Mouse (Mus musculus) Patski (cell line): ENCODE results near the gene Ebi3. TPM values are rescaled to one million over a fixed set of nuclear protein-coding genes. Genes with fewer than 3 reads are reported as not detected.

Experiments
- ATAC-seq: fragments of 100-300 bp; one replicate; pipeline ENCODE4 v1.8.0; 2021
- CTCF ChIA-PET: fragments of 350-600 bp; sonication (Branson Sonifier 250); formaldehyde crosslinking; loops from one replicate; lab custom pipeline; 2022; ENCODE audit warnings: inconsistent platforms; lab: Charles Lee
- POLR2A ChIA-PET: fragments of 350-600 bp; sonication (Branson Sonifier 250); formaldehyde crosslinking; loops from one replicate; lab custom pipeline; 2022; ENCODE audit warnings: antibody characterized with exemption, inconsistent platforms; lab: Charles Lee
- DNase-seq: peaks from one replicate; pipeline ENCODE4 v3.0.0-alpha.2; 2011; ENCODE audit warnings: low read depth, low spot score
- H3K27me3 ChIP-seq: fragments of 371-371 bp; one replicate; pipeline ENCODE4 v1.5.1; 2021
- CTCF ChIP-seq: fragments of 100-300 bp; IDR thresholded peaks from one replicate; pipeline ENCODE4 v1.5.1; 2021
- in situ Hi-C: fragments of 300-500 bp; cut with MboI; formaldehyde crosslinking; loops from 3 replicates; pipeline ENCODE4 v1.11.1; 2018; ENCODE audit warnings: low pct_unique_long_range_greater_than_20kb, mixed read lengths
- polyA plus RNA-seq: library from polyadenylated mRNA; unstranded; gene quantifications from one replicate; pipeline ENCODE4 v1.2.3, GENCODE M21; 2021

The Ebi3 gene
- polyA plus RNA-seq, 1 experiment from 2014 or later = not detected

DNA sequence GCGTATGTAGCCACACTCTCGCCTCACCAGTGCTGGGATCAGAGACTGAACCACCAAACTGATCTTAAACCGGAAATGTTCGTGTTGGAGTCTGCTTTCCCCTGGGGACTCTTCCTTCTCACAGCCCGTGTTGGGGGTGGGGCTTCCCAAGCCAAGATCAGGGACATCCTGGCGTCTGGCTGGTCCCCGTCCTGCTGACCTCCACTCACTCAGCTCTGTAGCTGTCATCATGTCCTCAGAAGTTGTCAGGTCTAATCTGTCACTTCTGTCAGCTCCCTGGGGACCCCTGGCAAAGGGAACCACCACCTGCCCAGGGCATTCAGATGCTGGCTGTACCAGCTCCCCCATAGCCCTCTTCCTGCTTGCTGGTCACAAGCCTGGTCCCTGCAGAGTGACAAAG lies 15.8 kb downstream of the Ebi3 start:
- ChIA-PET POLR2A (no interaction called here), CTCF (interaction anchor here (0.6 kb wide), 1 partner anchor 1284 kb away, joined by 3 read pairs; no protein-coding TSS in a partner anchor)
- ATAC-seq (no peak), DNase-seq (no peak)
- in situ Hi-C loops = loop anchor here (10.0 kb wide), 1 partner anchor 47 kb away; no protein-coding TSS in a partner anchor
- no peak for TF ChIP-seq CTCF
- no peaks in the 10 kb centered on the region for H3K27me3 ChIP-seq

DNA sequence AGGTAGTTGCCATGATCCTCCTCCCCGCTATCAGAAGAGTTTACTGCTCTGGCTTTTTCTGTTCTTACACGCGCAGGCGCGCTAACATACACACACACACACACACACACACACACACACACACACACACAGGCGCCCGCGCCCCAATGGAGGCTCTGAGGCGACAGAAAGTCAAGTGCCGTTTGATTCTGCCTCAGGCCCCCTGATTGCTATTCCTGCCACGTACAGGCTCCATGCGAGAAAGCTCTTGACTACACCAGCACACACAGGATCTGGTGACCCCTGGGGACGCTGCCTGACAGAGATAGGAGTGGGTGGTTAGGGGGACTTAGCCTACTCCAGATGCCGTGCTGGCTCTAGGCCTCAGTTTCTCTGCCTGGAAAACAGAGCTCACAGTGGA lies 17.1 kb downstream of the Ebi3 start:
- TF ChIP-seq CTCF = no peak
- CTCF ChIA-PET = no interaction called here
- no peak for ATAC-seq
- POLR2A ChIA-PET = no interaction called here
- no peaks in the 10 kb centered on the region for H3K27me3 ChIP-seq
- DNase-seq = no peak
- in situ Hi-C loops = loop anchor here (10.0 kb wide), 1 partner anchor 45 kb away; no protein-coding TSS in a partner anchor

DNA sequence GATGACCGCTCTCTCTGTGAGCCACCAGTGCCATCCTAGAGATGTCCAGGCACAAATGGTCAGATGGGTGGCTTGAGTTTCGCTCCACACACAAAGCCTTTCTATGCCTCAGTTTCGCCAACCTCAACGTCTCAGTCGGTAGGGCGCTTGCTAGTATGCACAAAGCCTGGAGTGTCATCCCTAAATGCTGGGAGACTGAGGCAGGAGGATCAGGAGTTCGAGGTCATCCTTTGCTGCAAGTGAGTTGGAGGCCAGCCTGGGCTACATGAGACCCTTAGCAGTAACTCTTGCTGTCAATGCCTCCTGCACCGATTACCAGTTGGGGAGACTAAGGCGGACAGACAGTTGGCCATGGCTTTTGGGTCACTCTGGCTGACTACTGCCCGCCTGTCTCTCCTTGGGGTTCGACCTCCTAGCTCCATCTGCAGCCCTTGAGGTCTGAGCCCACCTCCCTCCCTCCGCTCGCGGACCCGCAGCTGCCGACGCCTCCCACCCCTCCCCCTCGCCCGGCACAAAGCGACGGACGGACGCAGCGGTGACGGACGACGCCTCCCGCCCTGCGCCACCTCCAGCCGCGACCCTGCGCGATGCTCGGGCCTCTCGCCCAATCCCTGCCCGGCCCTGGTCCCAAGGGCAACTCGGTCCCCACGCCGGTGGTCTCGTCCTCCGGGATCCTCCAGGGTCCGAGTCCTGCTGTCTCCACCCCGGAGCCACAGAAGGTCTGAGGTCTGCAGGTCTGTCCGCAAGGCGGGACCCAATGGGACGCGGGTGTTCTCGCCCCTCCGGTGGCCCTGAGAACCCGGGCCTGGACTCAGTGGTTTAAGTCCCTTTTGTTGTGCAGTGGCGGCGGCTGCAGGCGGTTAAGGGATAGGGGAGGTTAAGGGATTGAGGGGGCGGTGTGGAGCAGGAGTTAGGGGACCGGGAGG lies 17.8 kb downstream of the Ebi3 start, which contains the start of gene Shd:
Shd (plus strand) TSS at position 502 of the 926 bp plus-strand sequence.
- TF ChIP-seq CTCF = no peak
- ChIA-PET CTCF (no interaction called here), POLR2A (no interaction called here)
- H3K27me3 ChIP-seq = no peaks in the 10 kb centered on the region
- in situ Hi-C loops = loop anchor here (10.0 kb wide), 1 partner anchor 45 kb away; no protein-coding TSS in a partner anchor
- ATAC-seq (no peak), DNase-seq (no peak)

DNA sequence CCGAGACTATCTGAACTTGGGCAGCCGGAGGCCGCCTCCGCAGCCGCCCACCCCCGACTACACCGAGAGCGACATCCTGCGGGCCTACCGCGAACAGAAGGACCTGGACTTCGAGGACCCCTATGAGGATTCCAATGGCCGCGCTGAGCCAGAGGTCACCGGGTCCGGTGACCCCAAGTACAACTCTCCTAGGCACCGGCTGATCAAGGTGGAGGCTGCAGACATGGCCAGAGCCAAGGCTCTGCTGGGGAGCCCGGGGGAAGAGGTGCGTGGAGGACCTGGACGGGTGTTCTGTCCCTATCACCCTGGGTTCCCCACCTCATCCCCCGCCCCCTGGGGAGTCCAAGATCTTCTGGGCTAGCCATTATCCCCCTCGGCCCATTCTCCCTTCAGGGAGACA lies 19.0 kb downstream of the Ebi3 start:
- in situ Hi-C loops = no loop called here
- DNase-seq = no peak
- ChIA-PET CTCF (no interaction called here), POLR2A (no interaction called here)
- TF ChIP-seq CTCF = no peak
- no peak for ATAC-seq
- H3K27me3 ChIP-seq = no peaks in the 10 kb centered on the region

DNA sequence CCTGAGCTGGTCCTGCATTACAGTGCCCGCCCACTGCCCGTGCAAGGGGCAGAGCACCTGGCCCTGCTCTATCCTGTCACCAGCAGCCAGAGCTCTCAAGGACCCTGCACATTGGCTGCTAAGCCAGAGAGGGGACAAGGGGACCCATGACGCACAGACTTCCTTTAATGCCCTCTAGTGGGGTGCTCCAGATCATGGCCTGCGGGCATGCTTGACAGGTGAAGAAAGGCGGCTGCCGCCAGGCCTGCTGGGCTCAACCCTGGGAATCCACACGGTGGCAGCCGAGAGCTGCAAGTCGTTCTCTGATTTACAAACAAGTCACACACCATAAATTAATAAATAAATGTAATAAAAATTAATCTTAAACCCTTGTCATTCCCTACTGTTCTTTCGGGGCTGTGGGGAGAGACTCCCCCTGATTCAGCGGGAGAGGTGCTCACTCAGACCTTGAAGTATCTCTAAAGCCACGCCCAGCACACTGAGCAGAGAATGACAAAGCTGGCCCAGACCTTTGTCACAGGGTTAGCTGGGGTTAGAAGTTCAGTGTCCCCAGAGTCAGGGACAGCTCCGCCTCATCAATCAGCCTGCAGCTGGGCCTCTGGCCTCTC lies 23.9 kb downstream of the Ebi3 start:
- no peak for DNase-seq
- in situ Hi-C loops = no loop called here
- peak; percentile 61 for ATAC-seq
- POLR2A ChIA-PET = interaction anchor here (0.6 to 1.3 kb wide), 3 partner anchors 9 to 33 kb away, joined by 3 to 8 read pairs (median 3); no protein-coding TSS in a partner anchor
- peaks cover 5% of the 10 kb centered on the region for H3K27me3 ChIP-seq
- peak; percentile 97 for TF ChIP-seq CTCF
- CTCF ChIA-PET = interaction anchor here (0.8 to 2.7 kb wide), 8 partner anchors 10 to 80 kb away, joined by 3 to 18 read pairs (median 4); partner anchors contain the start of genes Mpnd, Sh3gl1 and Stap2

DNA sequence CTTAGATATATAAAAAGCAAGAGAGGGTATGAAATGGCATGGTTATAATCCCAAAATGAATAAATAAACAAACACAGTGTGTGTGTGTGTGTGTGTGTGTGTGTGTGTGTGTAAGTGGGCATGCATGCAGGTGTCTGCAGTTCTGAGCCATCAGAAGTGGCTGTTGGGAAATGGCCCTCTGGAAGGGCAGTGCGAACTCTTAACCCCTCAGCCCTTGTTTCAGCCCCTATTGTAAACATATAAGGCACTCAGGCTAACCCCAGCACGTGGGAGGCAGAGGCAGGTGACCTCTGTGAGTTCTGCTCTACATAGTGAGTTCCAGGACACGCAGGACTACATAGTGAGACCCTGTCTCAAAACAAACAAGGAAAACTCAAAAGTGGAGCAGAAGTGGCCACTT lies 24.9 kb downstream of the Ebi3 start:
- TF ChIP-seq CTCF = no peak
- in situ Hi-C loops = no loop called here
- DNase-seq (no peak), ATAC-seq (no peak)
- POLR2A ChIA-PET = no interaction called here
- CTCF ChIA-PET = interaction anchor here (0.9 to 2.7 kb wide), 4 partner anchors 20 to 79 kb away, joined by 3 to 18 read pairs (median 4); partner anchors contain the start of genes Mpnd and Stap2
- peaks cover 5% of the 10 kb centered on the region for H3K27me3 ChIP-seq

DNA sequence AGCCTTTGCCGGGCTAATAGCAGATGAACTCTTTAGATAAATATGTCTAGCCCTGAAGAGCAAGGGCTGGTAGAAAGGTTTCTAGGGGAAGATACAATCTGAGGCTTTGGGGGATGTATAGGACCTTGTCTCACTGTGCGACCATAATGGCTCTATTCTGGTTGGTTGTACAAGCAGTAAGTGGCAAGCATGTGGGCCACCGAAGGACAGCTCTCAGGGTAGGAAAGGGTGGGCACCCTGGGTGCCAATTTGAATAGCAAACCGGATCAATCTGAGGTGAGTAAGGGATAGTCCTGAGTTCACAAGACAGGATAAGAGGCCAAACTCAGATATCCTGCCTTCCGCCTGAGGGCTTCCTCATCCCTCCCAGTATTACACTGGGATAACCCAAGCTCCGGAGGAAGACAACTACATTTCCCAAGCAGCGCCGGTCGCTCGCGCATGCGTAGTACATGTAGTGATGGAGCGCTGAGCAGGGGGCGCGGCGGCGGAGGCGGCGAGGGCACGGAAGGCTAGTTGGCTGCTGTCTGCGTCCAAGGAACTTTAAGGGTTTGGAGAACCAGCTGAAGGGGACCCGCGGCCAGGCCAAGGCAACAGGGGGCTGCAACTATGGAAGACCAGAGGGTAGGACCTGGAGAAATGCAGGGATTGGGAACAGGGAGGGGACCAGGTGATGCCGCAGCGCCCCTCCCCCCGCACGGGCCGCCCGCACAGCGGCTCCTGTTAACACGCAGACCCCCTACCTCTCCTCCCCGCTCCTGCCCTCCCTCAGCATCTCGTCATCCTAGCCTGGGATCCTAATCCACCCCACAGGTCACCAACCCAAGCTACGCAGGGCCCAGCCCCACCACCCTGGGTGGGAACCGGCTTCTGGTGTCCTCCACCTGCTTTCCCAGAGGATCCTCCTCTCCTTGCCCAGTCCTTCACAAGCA lies 33.9 kb downstream of the Ebi3 start, which contains the start of gene Fsd1:
Fsd1 (plus strand) TSS at position 480 of the 932 bp plus-strand sequence.
- CTCF ChIA-PET = no interaction called here
- in situ Hi-C loops = no loop called here
- POLR2A ChIA-PET = interaction anchor here (0.5 to 1.0 kb wide), 3 partner anchors 15 to 267 kb away, joined by 3 to 4 read pairs (median 3); no protein-coding TSS in a partner anchor
- no peak for DNase-seq
- H3K27me3 ChIP-seq = no peaks in the 10 kb centered on the region
- TF ChIP-seq CTCF = no peak
- peak; percentile 61 for ATAC-seq

DNA sequence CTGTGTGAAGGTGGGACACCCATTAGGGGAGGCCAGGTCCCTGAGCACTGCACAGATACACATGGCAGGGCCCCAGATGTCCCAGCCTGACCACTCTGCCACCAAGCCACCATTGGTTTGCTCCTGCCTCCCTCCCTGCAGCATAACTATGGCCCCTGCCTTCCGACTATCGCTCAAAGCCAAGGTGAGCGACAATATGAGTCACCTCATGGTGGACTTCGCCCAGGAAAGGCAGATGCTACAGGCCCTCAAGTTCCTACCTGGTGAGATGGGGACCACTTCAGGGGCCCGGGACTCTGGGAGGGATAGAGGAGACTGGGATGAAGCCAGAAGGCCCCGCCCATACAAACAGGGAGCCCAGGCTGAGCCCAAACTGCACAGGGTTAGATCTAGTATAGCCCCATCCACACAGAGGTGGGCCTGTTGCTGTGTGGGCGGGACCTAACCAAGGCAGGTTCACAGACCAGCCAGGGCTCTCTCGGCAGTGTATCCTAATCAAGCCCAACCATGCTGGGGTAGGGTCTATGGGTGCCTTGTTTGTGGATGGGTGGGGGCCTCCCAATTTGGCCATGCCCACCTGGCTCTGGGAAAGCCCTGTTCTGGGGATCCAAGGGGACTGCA lies 37.9 kb downstream of the Ebi3 start:
- CTCF ChIA-PET = no interaction called here
- in situ Hi-C loops = no loop called here
- ATAC-seq = no peak

DNA sequence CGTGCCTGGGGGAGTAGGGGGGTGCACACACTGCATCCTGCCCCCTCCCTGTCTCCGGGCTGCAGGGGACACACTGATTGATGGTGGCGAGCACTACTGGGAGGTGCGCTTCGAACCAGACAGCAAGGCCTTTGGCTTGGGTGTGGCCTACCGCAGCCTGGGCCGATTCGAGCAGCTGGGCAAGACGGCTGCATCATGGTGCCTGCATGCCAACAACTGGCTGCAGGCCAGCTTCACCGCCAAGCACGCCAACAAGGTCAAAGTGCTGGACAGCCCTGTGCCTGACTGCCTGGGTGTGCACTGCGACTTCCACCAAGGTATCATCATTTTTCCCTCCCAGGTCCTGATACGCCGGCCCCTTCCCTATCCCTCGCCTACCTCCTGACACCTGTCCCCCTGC lies 43.6 kb downstream of the Ebi3 start:
- POLR2A ChIA-PET = interaction anchor here (1.5 kb wide), 1 partner anchor 12 kb away, joined by 6 read pairs; no protein-coding TSS in a partner anchor
- H3K27me3 ChIP-seq = no peaks in the 10 kb centered on the region
- no peak for TF ChIP-seq CTCF
- in situ Hi-C loops = no loop called here
- no peak for ATAC-seq
- CTCF ChIA-PET = no interaction called here
- no peak for DNase-seq

More for the DNA sequence above, 37.9 kb downstream of the Ebi3 start:
- no peaks in the 10 kb centered on the region for H3K27me3 ChIP-seq
- POLR2A ChIA-PET = no interaction called here
- TF ChIP-seq CTCF = no peak
- DNase-seq = no peak
